Mouse (Mus musculus): ENCODE data around the gene 1700011L22Rik. TPM values are rescaled to one million over a fixed set of nuclear protein-coding genes. Genes with fewer than 3 reads are reported as not detected.

1700011L22Rik gene
- polyA plus RNA-seq (2014; fragmentation: Illumina TruSeq; extraction: RNeasy Lipid Tissue Mini Kit (QIAGEN cat#74804); ENCODE audit: low replicate concordance), result not detected

GRCm38 (mm10) chr8:79248470-79248869 lies at the start of gene 1700011L22Rik:
Gene 1700011L22Rik (minus strand): TSS chr8:79248570.

GRCm38 (mm10) chr8:79294610-79295275 lies 46.4 kb upstream of the 1700011L22Rik start, which contains the start of gene Mmaa:
Gene Mmaa (minus strand): TSS chr8:79294937.

Other genes starting within 250 kb of the 1700011L22Rik start
- gene Zfp827, start 220.1 kb downstream of the 1700011L22Rik start, polyA plus RNA-seq (2014; fragmentation: Illumina TruSeq; extraction: RNeasy Lipid Tissue Mini Kit (QIAGEN cat#74804); ENCODE audit: low replicate concordance), result 10.4 TPM
- gene Mmaa, start 46.4 kb upstream of the 1700011L22Rik start, polyA plus RNA-seq (2014; fragmentation: Illumina TruSeq; extraction: RNeasy Lipid Tissue Mini Kit (QIAGEN cat#74804); ENCODE audit: low replicate concordance), result 9.2 TPM
- gene Smad1, start 150.9 kb upstream of the 1700011L22Rik start, polyA plus RNA-seq (2014; fragmentation: Illumina TruSeq; extraction: RNeasy Lipid Tissue Mini Kit (QIAGEN cat#74804); ENCODE audit: low replicate concordance), result 52.5 TPM